Mouse (Mus musculus) bone marrow, adult 2 months (tissue): Measurements from ENCODE around the gene Serpinb1c. TPM values are rescaled to one million over a fixed set of nuclear protein-coding genes. Genes with fewer than 3 reads are reported as not detected.
"Not testable (repeated sequence)": the region's sequence is repeated elsewhere in the genome, so short reads cannot be mapped to it uniquely, and the experiment has no call there.

Experiments used
- H3K27ac ChIP-seq: fragments of 200-500 bp; 2 replicates; pipeline ENCODE4 v1.5.1; 2012; ENCODE audit warnings: low read depth, mild to moderate bottlenecking, control low read depth, inconsistent platforms, low read length; ENCODE audit not compliant: control insufficient read depth, poor library complexity, insufficient read depth
- H3K4me1 ChIP-seq: fragments of 200-500 bp; 2 replicates; pipeline ENCODE4 v1.6.1; 2011; ENCODE audit warnings: low read length; ENCODE audit not compliant: control insufficient read depth, insufficient read depth
- H3K4me3 ChIP-seq: fragments of 200-500 bp; replicated peaks from 2 replicates; pipeline ENCODE3; 2011; ENCODE audit warnings: mild to moderate bottlenecking, low read depth, low read length, control low read depth; ENCODE audit not compliant: control insufficient read depth
- CTCF ChIP-seq: fragments of 200-500 bp; IDR thresholded peaks from 2 replicates; pipeline ENCODE4 v1.5.1; 2011; ENCODE audit warnings: low read length, control low read depth; ENCODE audit not compliant: control insufficient read depth, insufficient read depth
- POLR2A ChIP-seq: fragments of 200-500 bp; IDR thresholded peaks from 2 replicates; pipeline ENCODE4 v1.6.1; 2011; ENCODE audit warnings: low read depth, mild to moderate bottlenecking, control low read depth, low read length, borderline replicate concordance; ENCODE audit not compliant: control insufficient read depth
- WGBS: fragments of 180-500 bp; shearing (Covaris S2); methylation state at CpG from one replicate; pipeline ENCODE4 v1.1.7; 2018; 5-methylcytosine and 5-hydroxymethylcytosine counted together
- polyA plus RNA-seq: library from polyadenylated mRNA; stranded (reverse); fragments of >200 nt; gene quantifications from 2 replicates; pipeline ENCODE4 v1.2.4, GENCODE M21; 2011; ENCODE audit warnings: low replicate concordance; ENCODE audit not compliant: missing spikeins, insufficient read depth, insufficient read length

The Serpinb1c gene
- polyA plus RNA-seq, 1 experiment = not detected

DNA sequence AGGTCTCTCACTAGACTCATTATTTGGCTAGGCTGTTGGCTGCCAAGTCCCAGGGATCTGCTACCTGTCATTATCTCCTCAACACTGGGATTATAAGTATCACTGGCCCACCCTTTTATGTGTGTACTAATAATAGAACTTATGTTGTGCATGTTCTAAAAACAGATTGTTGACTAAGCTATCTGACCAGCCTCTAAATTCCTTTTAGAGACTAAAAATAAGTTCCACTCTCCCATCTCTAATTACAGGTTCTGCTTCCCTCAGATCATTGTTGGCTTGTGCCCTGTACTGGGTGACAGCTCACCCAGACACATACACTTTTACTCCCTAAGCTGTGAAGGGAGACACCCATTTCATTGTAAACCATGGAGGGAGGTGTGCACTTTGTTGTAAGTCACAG lies 24.6 kb upstream of the Serpinb1c start:
- Histone ChIP-seq H3K27ac (no peak overlapping the region), H3K4me3 (no peak overlapping the region), H3K4me1 (no peaks in the 10 kb centered on the region)
- TF ChIP-seq POLR2A (no peak), CTCF (no peak)

DNA sequence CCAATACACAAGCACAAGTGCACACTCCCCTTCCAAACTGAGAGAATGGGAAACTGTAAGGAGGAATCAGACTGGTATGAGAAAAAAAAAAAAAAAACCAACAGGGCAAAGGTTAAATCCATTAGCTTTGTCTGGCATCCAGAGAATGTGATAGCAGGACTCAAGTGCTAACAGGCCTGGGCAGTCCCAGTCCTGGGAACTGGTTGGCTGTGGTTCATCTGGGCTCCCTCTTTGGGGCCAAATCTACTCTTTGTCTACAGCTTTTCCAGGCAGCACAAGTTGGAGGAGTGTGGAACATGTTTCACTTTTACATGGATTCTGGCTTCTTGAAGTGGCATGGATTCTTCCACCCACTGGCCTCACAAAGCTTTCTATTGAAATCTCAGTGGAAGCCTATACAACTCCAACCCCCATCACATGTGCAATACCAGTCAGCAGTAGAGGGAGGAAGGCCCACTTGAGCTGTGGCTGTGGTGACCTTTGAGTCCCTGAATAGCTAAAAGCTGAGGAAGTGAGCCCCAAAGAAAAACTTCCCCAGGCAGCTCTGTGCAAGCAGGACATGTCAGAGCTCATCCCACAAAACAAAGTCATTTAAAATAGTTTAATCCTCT lies 14.9 kb upstream of the Serpinb1c start:
- Histone ChIP-seq H3K4me1 (no peaks in the 10 kb centered on the region; the same call in 1 of the 2 replicates), H3K27ac (no peak overlapping the region), H3K4me3 (no peak overlapping the region)
- TF ChIP-seq CTCF (no peak), POLR2A (no peak)

DNA sequence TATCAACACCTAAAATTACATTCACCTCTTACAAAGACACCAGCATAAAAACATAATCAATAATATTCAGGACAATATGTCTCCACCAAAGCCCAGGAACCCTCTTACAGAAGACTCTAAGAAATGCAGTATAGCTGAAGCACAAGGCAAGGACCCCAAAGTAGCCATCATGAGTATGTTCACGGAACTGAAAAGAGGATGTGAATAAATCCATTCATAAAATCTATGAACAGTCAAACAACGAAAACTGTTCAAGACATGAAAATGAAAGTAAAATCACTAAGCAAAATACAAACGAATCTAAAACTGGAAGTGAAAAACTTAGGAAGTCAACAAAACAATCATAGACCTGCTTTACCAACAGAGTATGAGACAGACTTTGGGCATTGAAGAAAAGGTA lies 10.2 kb upstream of the Serpinb1c start:
- 2% methylated on average over 3 of the region's 3 CpGs for WGBS
- Histone ChIP-seq H3K27ac (no peak overlapping the region), H3K4me1 (no peaks in the 10 kb centered on the region; the same call in 1 of the 2 replicates), H3K4me3 (no peak overlapping the region)
- no peak for TF ChIP-seq CTCF
- TF ChIP-seq POLR2A = no peak

DNA sequence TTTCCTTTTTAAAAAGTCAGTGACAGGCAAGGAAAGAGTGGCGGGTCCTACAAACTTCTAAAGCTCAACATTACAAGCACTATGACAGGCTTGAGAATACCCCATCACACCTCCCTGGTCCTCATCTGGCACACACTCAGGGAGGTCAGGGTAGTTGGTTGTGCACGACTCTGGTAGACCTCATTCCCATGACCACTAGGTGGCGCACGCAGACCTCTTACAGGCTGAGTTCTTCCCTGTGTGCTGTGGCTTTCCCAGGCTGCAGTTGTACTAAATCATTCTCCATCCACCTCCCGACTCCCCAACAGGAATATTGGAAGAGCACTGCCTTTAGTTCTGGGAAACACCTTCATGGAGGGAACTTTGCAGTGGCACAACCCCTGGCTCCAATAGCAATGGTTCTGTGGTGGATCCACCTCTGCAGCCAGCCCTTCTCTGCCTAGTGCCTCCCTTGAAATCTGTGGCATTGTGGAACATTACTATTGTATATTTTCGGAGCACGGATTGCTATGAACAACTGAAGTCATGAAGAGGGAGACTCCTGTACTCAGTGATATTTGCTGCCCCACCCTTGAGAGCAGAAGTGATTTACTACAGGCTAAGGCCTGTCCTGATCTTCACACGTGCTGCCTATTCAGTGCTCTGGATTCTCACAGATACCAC lies 5.3 kb upstream of the Serpinb1c start:
- H3K27ac ChIP-seq = no peak overlapping the region
- peak; percentile 99 for TF ChIP-seq CTCF
- TF ChIP-seq POLR2A = no peak
- no peak overlapping the region for H3K4me3 ChIP-seq
- WGBS = 28% methylated on average over 8 of the region's 8 CpGs
- no peaks in the 10 kb centered on the region; the same call in 1 of the 2 replicates for H3K4me1 ChIP-seq

DNA sequence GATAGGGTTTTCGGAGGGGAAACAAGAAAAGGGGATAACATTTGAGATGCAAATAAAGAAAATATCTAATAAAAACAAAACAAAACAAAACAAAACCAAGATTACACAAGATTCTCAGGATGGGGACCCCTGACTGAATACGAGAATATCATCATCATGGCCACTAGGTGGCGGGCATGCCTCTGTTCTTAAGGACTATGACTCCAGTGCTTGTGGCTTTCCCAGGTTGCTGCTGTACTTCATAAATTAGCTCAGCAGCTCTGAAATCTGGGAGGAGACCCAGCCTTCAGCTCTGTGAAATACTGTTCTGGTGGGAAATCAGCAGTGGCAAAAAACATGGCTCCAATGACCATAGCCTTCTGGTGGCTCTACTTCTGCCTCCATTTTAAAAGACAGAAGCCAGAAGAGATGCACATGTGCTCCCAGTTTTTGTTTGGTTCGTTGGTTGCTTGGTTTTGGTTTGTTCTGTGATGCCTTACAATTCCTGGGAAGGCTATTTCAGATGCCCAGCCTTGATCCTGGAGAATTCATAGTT lies 4.5 kb upstream of the Serpinb1c start:
- Histone ChIP-seq H3K27ac (no peak overlapping the region), H3K4me3 (no peak overlapping the region), H3K4me1 (no peaks in the 10 kb centered on the region; the same call in 1 of the 2 replicates)
- 15% methylated on average over 4 of the region's 4 CpGs for WGBS
- TF ChIP-seq POLR2A (no peak), CTCF (peak; percentile 66)

DNA sequence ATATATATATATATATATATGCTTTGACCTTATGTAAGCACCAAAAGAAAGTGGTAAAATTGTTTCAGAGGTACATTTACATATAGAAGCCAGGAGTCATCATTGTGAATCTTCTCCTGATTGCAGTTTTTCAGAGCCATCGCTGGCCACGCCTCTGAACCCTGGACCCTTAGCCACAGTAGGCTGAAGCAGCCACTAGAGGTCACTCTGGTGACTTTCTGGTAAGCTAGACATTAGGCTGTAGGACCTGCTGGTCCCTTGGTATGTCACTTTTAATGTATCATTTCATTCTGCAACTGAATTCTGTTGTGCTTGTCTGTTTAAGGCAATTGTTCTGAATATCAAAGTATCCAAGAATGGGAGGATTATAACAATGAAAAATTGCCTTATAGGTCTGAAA lies 2.6 kb upstream of the Serpinb1c start:
- no peak overlapping the region for H3K4me3 ChIP-seq
- H3K4me1 ChIP-seq = no peaks in the 10 kb centered on the region
- H3K27ac ChIP-seq = no peak overlapping the region
- no peak for TF ChIP-seq POLR2A
- peak; percentile 71 for TF ChIP-seq CTCF
- 6% methylated on average over 2 of the region's 2 CpGs for WGBS

DNA sequence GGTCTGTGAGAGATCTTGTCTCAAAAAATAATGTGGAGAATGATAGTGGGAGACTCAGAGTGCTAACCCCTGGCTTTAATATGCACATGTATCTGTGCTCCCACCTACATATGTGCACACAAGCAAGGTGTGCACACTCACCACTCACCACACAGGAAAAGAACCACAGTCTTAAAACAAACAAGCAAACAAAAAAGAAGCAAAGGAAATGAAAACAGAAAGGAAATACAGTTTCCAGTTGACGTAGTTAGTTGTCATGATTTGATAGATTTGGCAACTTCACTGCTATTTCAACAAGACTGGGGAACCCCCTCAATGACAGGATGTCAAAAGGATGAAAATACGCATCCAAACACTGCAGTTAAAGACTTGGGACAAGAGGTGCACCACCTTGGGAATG lies 1.1 kb upstream of the Serpinb1c start:
- H3K4me1 ChIP-seq, H3K27ac ChIP-seq, H3K4me3 ChIP-seq: not testable (repeated sequence)
- 58% methylated on average over 2 of the region's 2 CpGs for WGBS

DNA sequence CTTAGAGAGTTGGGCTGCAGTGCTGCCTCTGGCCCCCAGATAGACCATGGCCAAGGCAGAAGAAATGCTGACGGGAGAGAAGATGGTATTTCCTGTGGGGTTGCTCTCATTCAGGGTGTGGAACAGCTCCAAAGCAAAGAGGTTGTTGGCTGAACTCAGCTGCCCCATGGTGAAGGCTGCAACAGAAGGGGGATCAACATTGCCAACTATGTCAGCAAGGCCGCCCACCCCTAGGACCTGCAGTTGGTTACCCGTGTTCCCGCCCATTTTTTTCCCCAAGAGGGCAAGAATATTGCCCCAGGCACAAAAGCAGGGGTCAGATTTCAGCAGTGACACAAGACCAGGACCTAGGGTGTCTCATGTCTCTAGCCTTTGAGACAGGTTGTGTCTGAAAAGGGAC lies 1.1 kb downstream of the Serpinb1c start:
- no peak for TF ChIP-seq POLR2A
- no peak for TF ChIP-seq CTCF
- Histone ChIP-seq H3K27ac (no peak overlapping the region), H3K4me1 (no peaks in the 10 kb centered on the region), H3K4me3 (no peak overlapping the region)
- WGBS = 70% methylated on average over 4 of the region's 4 CpGs

DNA sequence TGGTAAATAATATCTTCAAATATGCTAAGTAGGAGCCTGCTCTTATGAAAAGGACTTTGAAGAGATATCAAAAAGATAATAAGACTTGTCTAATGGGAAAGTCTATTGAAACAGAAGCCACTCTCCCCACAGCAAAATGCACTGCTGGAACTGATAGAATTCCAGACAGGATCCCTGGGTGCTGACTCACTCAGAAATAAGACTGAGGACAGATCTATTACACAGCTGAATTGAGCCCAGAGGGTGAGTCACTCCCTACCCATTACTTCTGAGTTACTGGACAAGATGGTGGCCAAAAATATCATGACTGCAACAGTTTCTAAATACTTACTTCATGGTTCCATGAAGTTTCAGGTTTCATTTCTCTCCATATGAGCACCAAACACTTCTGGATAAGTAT lies 13.3 kb downstream of the Serpinb1c start:
- no peak overlapping the region for H3K27ac ChIP-seq
- H3K4me1 ChIP-seq = no peaks in the 10 kb centered on the region
- no peak overlapping the region for H3K4me3 ChIP-seq
- TF ChIP-seq CTCF (no peak), POLR2A (no peak)

DNA sequence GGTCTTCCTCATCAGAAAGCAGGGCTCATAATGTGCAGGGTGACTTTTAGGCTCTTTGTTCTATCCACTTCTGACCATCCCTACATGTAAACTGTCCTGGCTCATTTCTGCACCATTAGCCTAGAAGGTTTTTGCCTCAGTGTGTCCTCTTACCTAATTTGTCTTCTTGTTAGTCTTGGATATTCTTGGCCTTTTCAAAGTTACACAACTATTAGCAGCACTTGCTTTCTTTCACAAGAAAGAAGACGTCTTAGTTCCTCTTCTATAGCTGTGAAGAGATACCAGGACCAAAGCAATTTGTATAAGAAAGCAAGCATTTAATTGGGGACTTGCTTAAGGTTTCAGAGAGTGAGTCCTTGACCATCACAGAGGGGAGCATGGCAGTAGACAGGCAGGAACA lies 24.1 kb downstream of the Serpinb1c start:
- H3K4me1 ChIP-seq = no peaks in the 10 kb centered on the region; the same call in 1 of the 2 replicates
- no peak for TF ChIP-seq CTCF
- no peak for TF ChIP-seq POLR2A
- H3K27ac ChIP-seq = no peak overlapping the region
- no peak overlapping the region for H3K4me3 ChIP-seq
- WGBS = 24% methylated on average over 1 of the region's 1 CpGs
